Mouse (Mus musculus) lung, embryonic 14.5 days (tissue): ENCODE results near the gene Wbp2. TPM values are rescaled to one million over a fixed set of nuclear protein-coding genes. Genes with fewer than 3 reads are reported as not detected.

Experiments used
- ATAC-seq: fragments of 200-750 bp; cut with Nextera tagmentation; 2 replicates; pipeline ENCODE4 v1.8.0; 2017; ENCODE audit warnings: mild to moderate bottlenecking, moderate TSS enrichment, moderate library complexity; ENCODE audit not compliant: insufficient read depth
- DNase-seq: peaks from one replicate; pipeline ENCODE4 v3.0.0-alpha.2; 2015
- H3K27ac ChIP-seq: fragments of 300-500 bp; sonication (generic); 2 replicates; pipeline ENCODE4 v1.5.1; 2014; ENCODE audit warnings: low read depth, mild to moderate bottlenecking, moderate library complexity
- H3K27me3 ChIP-seq: fragments of 300-500 bp; sonication (generic); 2 replicates; pipeline ENCODE4 v1.6.1; 2014; ENCODE audit warnings: low read length, control low read depth; ENCODE audit not compliant: insufficient read depth
- H3K36me3 ChIP-seq: fragments of 300-500 bp; sonication (generic); 2 replicates; pipeline ENCODE4 v1.6.1; 2014; ENCODE audit warnings: control low read depth; ENCODE audit not compliant: insufficient read depth
- H3K4me1 ChIP-seq: fragments of 300-500 bp; sonication (generic); 2 replicates; pipeline ENCODE4 v1.6.1; 2014; ENCODE audit warnings: antibody characterized with exemption, control low read depth; ENCODE audit not compliant: insufficient read depth
- H3K4me2 ChIP-seq: fragments of 300-500 bp; sonication (generic); 2 replicates; pipeline ENCODE4 v1.6.1; 2014; ENCODE audit warnings: mild to moderate bottlenecking
- H3K4me3 ChIP-seq: fragments of 300-500 bp; sonication (generic); 2 replicates; pipeline ENCODE4 v1.5.1; 2014; ENCODE audit warnings: low read depth, low read length
- H3K9ac ChIP-seq: fragments of 300-500 bp; sonication (generic); 2 replicates; pipeline ENCODE4 v1.6.1; 2014
- H3K9me3 ChIP-seq: fragments of 300-500 bp; sonication (generic); 2 replicates; pipeline ENCODE4 v1.6.1; 2016; ENCODE audit warnings: low read depth, low read length, control low read depth
- CTCF ChIP-seq: IDR thresholded peaks from 2 replicates; pipeline ENCODE4 v1.5.1; 2016; ENCODE audit warnings: antibody characterized with exemption, low read depth
- WGBS: fragments of 180-500 bp; shearing (Covaris S2); extraction: QIAGEN DNeasy Blood & Tissue Kit; methylation state at CpG from one replicate; pipeline ENCODE4 v1.1.7; 2014; 5-methylcytosine and 5-hydroxymethylcytosine counted together
- polyA plus RNA-seq: library from polyadenylated mRNA; unstranded; fragments of >200 nt; fragmentation: Nextera tagmentation; extraction: Ambion mirVana; gene quantifications from 2 replicates; pipeline ENCODE4 v1.2.1, GENCODE M21; 2014

The Wbp2 gene
- polyA plus RNA-seq, 1 experiment from 2014 or later: 69.8 TPM

GRCm38 (mm10) chr11:116087194-116088130, 667 bp upstream of the Wbp2 start:
- 3% methylated on average over 31 of the region's 31 CpGs for WGBS
- H3K4me2 ChIP-seq: peak overlapping the region; percentile 67

GRCm38 (mm10) chr11:116084166-116084565, 2.6 kb downstream of the Wbp2 start:
- no peak overlapping the region for H3K4me2 ChIP-seq
- H3K27me3 ChIP-seq: no peaks in the 10 kb centered on the region
- peaks cover 50% of the 10 kb centered on the region for H3K36me3 ChIP-seq

More at GRCm38 (mm10) chr11:116087194-116088130, 667 bp upstream of the Wbp2 start:
- Histone ChIP-seq H3K27ac (peak overlapping the region; percentile 84), H3K27me3 (no peaks in the 10 kb centered on the region), H3K9ac (peak overlapping the region; percentile 33), H3K4me1 (peaks cover 6% of the 10 kb centered on the region; the same call in 1 of the 2 replicates), H3K36me3 (peaks cover 19% of the 10 kb centered on the region), H3K4me3 (peak overlapping the region; percentile 41), H3K9me3 (no peaks in the 10 kb centered on the region)
- TF ChIP-seq CTCF: peak; percentile 88
- ATAC-seq (peak; percentile 79), DNase-seq (peak; percentile 89)

GRCm38 (mm10) chr11:116083096-116083672, 3.6 kb downstream of the Wbp2 start:
- Histone ChIP-seq H3K4me2 (no peak overlapping the region), H3K27ac (no peak overlapping the region), H3K36me3 (peaks cover 56% of the 10 kb centered on the region), H3K4me1 (peaks cover 6% of the 10 kb centered on the region; the same call in 1 of the 2 replicates), H3K4me3 (no peak overlapping the region), H3K9ac (no peak overlapping the region), H3K9me3 (no peaks in the 10 kb centered on the region), H3K27me3 (no peaks in the 10 kb centered on the region)
- no peak for ATAC-seq
- no peak for TF ChIP-seq CTCF
- 90% methylated on average over 14 of the region's 14 CpGs for WGBS
- DNase-seq: no peak

More at GRCm38 (mm10) chr11:116084166-116084565, 2.6 kb downstream of the Wbp2 start:
- ATAC-seq (no peak), DNase-seq (no peak)
- Histone ChIP-seq H3K27ac (no peak overlapping the region), H3K4me3 (no peak overlapping the region), H3K9ac (no peak overlapping the region), H3K9me3 (no peaks in the 10 kb centered on the region), H3K4me1 (peaks cover 6% of the 10 kb centered on the region; the same call in 1 of the 2 replicates)
- TF ChIP-seq CTCF: no peak
- 79% methylated on average over 6 of the region's 6 CpGs for WGBS

- H3K36me3 ChIP-seq: peaks cover 56% of the 10 kb centered on the region
- ATAC-seq (no peak), DNase-seq (peak; percentile 48)
- no peaks in the 10 kb centered on the region for H3K27me3 ChIP-seq
- no peaks in the 10 kb centered on the region for H3K9me3 ChIP-seq
- no peak overlapping the region for H3K9ac ChIP-seq
- 65% methylated on average over 6 of the region's 6 CpGs for WGBS
- H3K4me3 ChIP-seq: no peak overlapping the region
- no peak overlapping the region for H3K27ac ChIP-seq
- TF ChIP-seq CTCF: peak; percentile 58
- peaks cover 9% of the 10 kb centered on the region for H3K4me1 ChIP-seq
- H3K4me2 ChIP-seq: no peak overlapping the region
Observed at GRCm38 (mm10) chr11:116081081-116081480, 5.7 kb downstream of the Wbp2 start.

- Histone ChIP-seq H3K4me3 (no peak overlapping the region), H3K27me3 (no peaks in the 10 kb centered on the region), H3K4me2 (no peak overlapping the region), H3K9ac (no peak overlapping the region), H3K27ac (no peak overlapping the region), H3K4me1 (peaks cover 3% of the 10 kb centered on the region; the same call in 1 of the 2 replicates), H3K36me3 (peaks cover 56% of the 10 kb centered on the region), H3K9me3 (no peaks in the 10 kb centered on the region)
- ATAC-seq (no peak), DNase-seq (no peak)
- TF ChIP-seq CTCF: no peak
- 62% methylated on average over 10 of the region's 10 CpGs for WGBS
Observed at GRCm38 (mm10) chr11:116079511-116079910, 7.3 kb downstream of the Wbp2 start.

GRCm38 (mm10) chr11:116078676-116079320, 8.0 kb downstream of the Wbp2 start:
- WGBS: 37% methylated on average over 10 of the region's 10 CpGs
- Histone ChIP-seq H3K9ac (no peak overlapping the region), H3K27ac (no peak overlapping the region), H3K36me3 (peaks cover 51% of the 10 kb centered on the region), H3K4me1 (peaks cover 3% of the 10 kb centered on the region; the same call in 1 of the 2 replicates), H3K4me3 (no peak overlapping the region), H3K9me3 (no peaks in the 10 kb centered on the region), H3K27me3 (no peaks in the 10 kb centered on the region), H3K4me2 (no peak overlapping the region)
- DNase-seq (no peak), ATAC-seq (no peak)
- no peak for TF ChIP-seq CTCF
